Mouse (Mus musculus) thymus, adult 2 months (tissue): ENCODE measurements around the gene March9.

ENCODE experiments used
- CTCF ChIP-seq: fragments of 200-500 bp; IDR thresholded peaks from 2 replicates; pipeline ENCODE4 v1.5.1; 2012; ENCODE audit warnings: mild to moderate bottlenecking, control low read depth, low read length, moderate library complexity, borderline replicate concordance; ENCODE audit not compliant: control insufficient read depth, poor library complexity, insufficient read depth; ENCODE audit errors: extremely low read depth
- POLR2A ChIP-seq: fragments of 200-500 bp; IDR thresholded peaks from 2 replicates; pipeline ENCODE4 v1.6.1; 2012; ENCODE audit warnings: mild to moderate bottlenecking, low read length, control low read depth, moderate library complexity; ENCODE audit not compliant: control insufficient read depth, poor library complexity, insufficient read depth; ENCODE audit errors: extremely low read depth

- TF ChIP-seq POLR2A (no peak), CTCF (no peak)
Measured at GRCm38 (mm10) chr10:127056490-127056889, 3.5 kb downstream of the March9 start.
